Mouse (Mus musculus) naive thymus-derived CD4-positive, alpha-beta T cell, adult 5 months (primary cell): ENCODE measurements around the gene Phactr4. TPM values are rescaled to one million over a fixed set of nuclear protein-coding genes. Genes with fewer than 3 reads are reported as not detected.

Experiments used
- polyA plus RNA-seq: library from polyadenylated mRNA; unstranded; fragments of 100-300 nt; shearing (Covaris generic); gene quantifications from one replicate; pipeline ENCODE4 v1.2.1, GENCODE M21; 2017

The Phactr4 gene
- 3.0 TPM for polyA plus RNA-seq

GRCm38 (mm10) chr4:132421923-132422782 is at the start of gene Phactr4:
TSS of gene Phactr4 (minus strand) at chr4:132422489.

GRCm38 (mm10) chr4:132463430-132464254 is 41.4 kb upstream of the Phactr4 start, which contains the start of gene Med18:
TSS of gene Med18 (minus strand) at chr4:132463921.

GRCm38 (mm10) chr4:132353481-132353885 is 68.8 kb downstream of the Phactr4 start, which contains the start of gene Rcc1:
TSS of gene Rcc1 (minus strand) at chr4:132353605.

GRCm38 (mm10) chr4:132329115-132329834 is 93.0 kb downstream of the Phactr4 start, which contains the start of gene Trnau1ap:
TSS of gene Trnau1ap (minus strand) at chr4:132329538.

Other genes starting within 250 kb of the Phactr4 start
- 94.5 TPM for gene Ythdf2, start 210.2 kb downstream of the Phactr4 start, polyA plus RNA-seq
- gene Gmeb1, start 160.9 kb downstream of the Phactr4 start, polyA plus RNA-seq, result 4.5 TPM
- gene Taf12, start 148.1 kb downstream of the Phactr4 start, polyA plus RNA-seq, result 45.0 TPM
- not detected for gene Rab42, start 119.1 kb downstream of the Phactr4 start, polyA plus RNA-seq
- 52.3 TPM for gene Trnau1ap, start 93.0 kb downstream of the Phactr4 start, polyA plus RNA-seq
- gene Rcc1, start 68.9 kb downstream of the Phactr4 start, polyA plus RNA-seq, result 23.4 TPM
- 14.0 TPM for gene Med18, start 41.4 kb upstream of the Phactr4 start, polyA plus RNA-seq
- 18.6 TPM for gene Sesn2, start 88.0 kb upstream of the Phactr4 start, polyA plus RNA-seq
- gene Atpif1, start 111.2 kb upstream of the Phactr4 start, polyA plus RNA-seq, result 75.0 TPM
- gene Dnajc8, start 113.1 kb upstream of the Phactr4 start, polyA plus RNA-seq, result 233 TPM
- not detected for gene Ptafr, start 141.6 kb upstream of the Phactr4 start, polyA plus RNA-seq
- gene Eya3, start 216.5 kb upstream of the Phactr4 start, polyA plus RNA-seq, result 59.9 TPM